Mouse (Mus musculus): ENCODE results near the gene Hyal3. TPM values are rescaled to one million over a fixed set of nuclear protein-coding genes. Genes with fewer than 3 reads are reported as not detected.
"Not testable (repeated sequence)": the region's sequence is repeated elsewhere in the genome, so short reads cannot be mapped to it uniquely, and the experiment has no call there.

The Hyal3 gene
- polyA plus RNA-seq, 1 experiment from 2014 or later = 0.68 TPM

DNA sequence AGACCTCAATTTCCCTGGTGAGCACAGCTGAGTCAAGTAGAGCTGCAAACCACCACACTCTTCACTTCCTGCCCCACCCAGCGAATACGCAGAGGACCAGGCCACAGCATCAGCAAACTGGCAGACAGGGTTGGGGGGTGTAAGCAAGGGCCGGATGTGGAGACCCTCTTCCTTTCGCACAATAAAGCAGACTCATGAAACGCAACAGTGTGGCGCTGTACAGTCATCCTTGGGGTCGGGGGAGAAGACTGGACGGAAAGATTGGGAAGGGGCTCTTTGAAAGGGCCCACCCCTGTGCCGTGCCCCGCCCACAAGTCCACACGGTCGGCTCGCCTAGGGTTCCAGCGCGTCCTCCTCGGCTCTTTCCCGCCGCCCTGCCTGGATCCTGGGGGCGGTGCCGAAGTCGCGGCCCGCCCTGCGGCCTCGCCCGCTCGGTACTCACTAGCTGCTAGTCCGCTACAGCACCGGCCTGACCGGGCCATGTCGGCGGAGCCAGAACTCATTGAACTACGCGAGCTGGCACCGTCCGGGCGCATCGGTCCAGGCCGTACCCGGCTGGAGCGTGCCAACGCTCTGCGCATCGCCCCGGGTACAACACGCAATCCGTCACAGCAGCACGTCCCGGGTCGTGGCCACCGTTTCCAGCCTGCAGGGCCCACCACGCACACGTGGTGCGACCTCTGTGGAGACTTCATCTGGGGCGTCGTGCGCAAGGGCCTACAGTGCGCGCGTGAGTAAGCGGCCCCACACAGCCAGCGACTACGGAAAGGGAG is 29.3 kb upstream of the Hyal3 start, which contains the start of gene Rassf1:
TSS of gene Rassf1 (plus strand) at position 439 of the 773 bp plus-strand sequence.
- H3K9ac ChIP-seq = peak within 1 kb of the TSS; percentile 63
- peaks cover 18% of the 10 kb centered on the region; the same call in 1 of the 2 replicates for H3K27me3 ChIP-seq
- H3K4me2 ChIP-seq = peak within 1 kb of the TSS; percentile 91
- 2% methylated on average over 63 of the region's 63 CpGs for WGBS
- ATAC-seq (replicated peaks; ENCODE audit: insufficient number of reproducible peaks, insufficient read depth, low FRiP score, low read depth) = peak; percentile 19
- H3K9me3 ChIP-seq (replicated peaks) = no peaks in the 10 kb centered on the region
- H3K36me3 ChIP-seq = no peaks in the 10 kb centered on the region
- peak within 1 kb of the TSS; percentile 58 for H3K27ac ChIP-seq
- peaks cover 55% of the 10 kb centered on the region for H3K4me1 ChIP-seq (replicated peaks)
- H3K4me3 ChIP-seq = peak within 1 kb of the TSS; percentile 57

DNA sequence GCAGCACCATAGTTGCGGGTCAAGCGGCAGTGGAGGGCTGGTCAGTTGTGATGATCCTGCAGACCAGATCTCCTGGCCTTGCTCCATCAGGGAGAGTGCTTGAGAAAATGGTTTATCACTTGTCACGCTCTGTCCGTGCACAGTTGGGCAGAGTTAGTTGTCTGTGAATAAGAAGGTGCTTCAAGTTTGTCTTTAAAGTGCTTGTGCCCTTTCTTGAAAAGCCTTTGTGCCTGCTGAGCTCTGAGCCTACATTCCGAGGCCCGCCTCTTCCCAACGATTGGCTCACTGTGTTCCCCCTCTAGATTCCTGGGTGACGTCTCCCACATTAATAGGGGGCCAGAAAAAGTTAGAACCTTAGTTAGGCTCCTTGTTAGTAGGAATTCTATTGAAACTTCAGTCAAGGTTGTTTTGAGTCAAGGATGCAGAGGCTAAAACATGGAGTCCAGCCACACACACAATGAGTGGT is 28.7 kb upstream of the Hyal3 start:
- Histone ChIP-seq H3K9ac (peak overlapping the region; percentile 63), H3K9me3 (replicated peaks) (no peaks in the 10 kb centered on the region), H3K4me1 (replicated peaks) (peaks cover 55% of the 10 kb centered on the region), H3K27me3 (peaks cover 18% of the 10 kb centered on the region; the same call in 1 of the 2 replicates), H3K4me3 (peak overlapping the region; percentile 57), H3K27ac (peak overlapping the region; percentile 58), H3K36me3 (no peaks in the 10 kb centered on the region; the same call in 1 of the 2 replicates), H3K4me2 (peak overlapping the region; percentile 91)
- no peak for ATAC-seq (replicated peaks; ENCODE audit: insufficient number of reproducible peaks, insufficient read depth, low FRiP score, low read depth)
- WGBS = 23% methylated on average over 8 of the region's 8 CpGs

DNA sequence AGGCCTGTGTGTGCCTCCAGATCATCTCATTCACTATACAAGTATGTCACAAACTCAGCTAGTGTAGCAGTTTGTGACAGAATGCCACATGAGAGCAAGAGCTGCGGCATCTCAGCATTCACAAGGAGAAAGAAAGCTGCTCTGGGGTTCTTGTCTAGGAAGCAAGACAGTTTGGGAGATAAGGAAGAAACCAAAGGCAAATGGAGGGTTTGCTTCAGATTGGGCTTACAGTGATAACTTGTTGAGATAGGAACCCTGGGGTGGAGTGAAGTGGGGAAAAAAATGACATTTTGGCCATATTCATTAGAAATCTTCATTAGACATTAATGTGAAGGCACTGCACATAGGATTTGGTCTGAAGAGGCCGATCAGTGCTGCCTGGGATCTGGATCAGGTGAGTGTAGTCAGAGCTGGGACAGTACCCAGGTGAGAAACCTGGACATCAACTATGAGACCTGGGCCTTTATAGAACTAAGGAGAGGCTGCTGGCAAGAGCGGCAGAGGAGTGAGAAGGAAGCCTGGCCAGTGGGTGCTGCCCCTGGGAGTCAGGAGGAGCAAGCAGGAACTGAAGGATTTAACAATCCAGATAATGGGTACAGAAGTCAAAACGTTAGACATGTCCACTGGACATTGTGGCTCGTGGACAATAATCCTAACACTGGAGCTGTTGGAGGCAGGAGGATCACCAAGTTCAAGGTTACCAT is 27.8 kb upstream of the Hyal3 start:
- H3K9ac ChIP-seq = no peak overlapping the region; the same call in 1 of the 2 replicates
- peaks cover 18% of the 10 kb centered on the region; the same call in 1 of the 2 replicates for H3K27me3 ChIP-seq
- peak overlapping the region; percentile 91 for H3K4me2 ChIP-seq
- H3K36me3 ChIP-seq = peaks cover 9% of the 10 kb centered on the region
- ATAC-seq (replicated peaks; ENCODE audit: insufficient number of reproducible peaks, insufficient read depth, low FRiP score, low read depth) = no peak
- peak overlapping the region; percentile 77; the same call in 1 of the 2 replicates for H3K4me3 ChIP-seq
- 0 out of 2 replicates have a peak overlapping the region, but pooled peaks have one; percentile 58 for H3K27ac ChIP-seq
- no peaks in the 10 kb centered on the region for H3K9me3 ChIP-seq (replicated peaks)
- 76% methylated on average over 5 of the region's 5 CpGs for WGBS
- peaks cover 52% of the 10 kb centered on the region for H3K4me1 ChIP-seq (replicated peaks)

DNA sequence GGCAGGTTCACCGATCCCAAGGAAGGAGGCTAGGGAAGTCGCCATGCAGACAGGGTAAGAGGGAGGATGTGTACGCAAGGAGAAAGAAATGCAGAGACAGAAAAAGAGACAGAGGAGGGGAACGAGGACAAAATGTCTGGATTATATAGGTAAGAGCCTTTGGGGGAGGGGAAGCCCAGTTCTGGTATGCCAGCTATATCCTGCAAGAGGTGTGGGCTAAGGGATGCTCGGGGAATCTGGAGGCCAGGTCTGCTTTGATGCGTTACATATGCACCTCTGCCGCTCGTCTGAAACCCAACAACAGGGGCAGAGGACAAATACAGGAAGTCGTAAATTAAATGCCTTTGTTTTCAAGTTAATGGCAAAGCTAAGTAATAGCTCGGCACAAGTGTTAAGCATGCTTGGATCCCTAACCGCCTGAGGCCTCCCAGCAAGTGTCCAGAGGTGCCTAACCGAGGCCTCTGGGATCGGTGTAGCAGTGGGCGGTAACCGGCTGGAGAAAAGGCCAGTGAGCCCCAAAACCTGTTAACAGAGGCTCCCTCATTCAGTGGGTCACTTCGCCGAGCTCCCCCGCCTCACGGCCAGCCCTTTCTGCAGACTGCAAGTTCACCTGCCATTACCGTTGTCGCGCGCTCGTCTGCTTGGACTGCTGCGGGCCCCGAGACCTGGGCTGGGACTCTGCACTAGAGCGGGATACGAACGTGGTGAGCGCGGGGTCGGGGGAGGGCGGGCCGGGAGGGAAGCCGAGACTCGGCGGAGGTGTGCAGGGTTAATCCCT is 26.9 kb upstream of the Hyal3 start:
- Histone ChIP-seq H3K36me3 (peaks cover 18% of the 10 kb centered on the region), H3K4me3 (peak overlapping the region; percentile 77), H3K9ac (peak overlapping the region; percentile 62), H3K27me3 (peaks cover 14% of the 10 kb centered on the region; the same call in 1 of the 2 replicates), H3K4me1 (replicated peaks) (peaks cover 52% of the 10 kb centered on the region), H3K9me3 (replicated peaks) (no peaks in the 10 kb centered on the region), H3K27ac (peak overlapping the region; percentile 77), H3K4me2 (peak overlapping the region; percentile 91)
- peak; percentile 29 for ATAC-seq (replicated peaks; ENCODE audit: insufficient number of reproducible peaks, insufficient read depth, low FRiP score, low read depth)
- WGBS = 9% methylated on average over 37 of the region's 37 CpGs

DNA sequence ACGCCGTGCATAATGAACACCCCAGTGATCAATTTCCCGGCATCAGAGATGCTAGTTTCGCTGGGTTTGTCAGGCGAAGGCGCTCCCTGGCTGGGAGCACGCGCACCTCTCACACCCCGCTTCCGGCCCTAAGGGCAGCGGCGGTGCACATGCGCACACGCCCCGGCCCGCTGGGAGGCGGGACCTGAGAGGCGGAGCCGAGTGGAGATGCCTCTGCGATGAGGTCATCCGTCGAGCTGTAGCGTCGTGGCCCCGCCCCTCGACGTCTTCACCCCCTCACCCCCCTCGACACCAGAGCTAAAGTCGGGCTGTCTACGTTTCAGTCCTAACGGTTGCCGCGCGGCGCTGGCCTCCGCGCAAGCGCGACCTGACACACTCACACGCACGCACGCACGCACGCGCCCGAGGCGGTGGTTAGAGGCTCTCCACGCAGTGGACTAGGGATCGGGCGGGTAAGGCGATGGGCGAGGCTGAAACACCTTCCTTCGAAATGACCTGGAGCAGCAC is 26.2 kb upstream of the Hyal3 start:
- peaks cover 52% of the 10 kb centered on the region for H3K4me1 ChIP-seq (replicated peaks)
- peak overlapping the region; percentile 77 for H3K4me3 ChIP-seq
- no peaks in the 10 kb centered on the region for H3K9me3 ChIP-seq (replicated peaks)
- peaks cover 12% of the 10 kb centered on the region; the same call in 1 of the 2 replicates for H3K27me3 ChIP-seq
- peak overlapping the region; percentile 96 for H3K27ac ChIP-seq
- peaks cover 24% of the 10 kb centered on the region for H3K36me3 ChIP-seq
- H3K4me2 ChIP-seq = peak overlapping the region; percentile 91
- peak; percentile 89 for ATAC-seq (replicated peaks; ENCODE audit: insufficient number of reproducible peaks, insufficient read depth, low FRiP score, low read depth)
- peak overlapping the region; percentile 86 for H3K9ac ChIP-seq
- under 1% methylated on average over 53 of the region's 53 CpGs for WGBS

DNA sequence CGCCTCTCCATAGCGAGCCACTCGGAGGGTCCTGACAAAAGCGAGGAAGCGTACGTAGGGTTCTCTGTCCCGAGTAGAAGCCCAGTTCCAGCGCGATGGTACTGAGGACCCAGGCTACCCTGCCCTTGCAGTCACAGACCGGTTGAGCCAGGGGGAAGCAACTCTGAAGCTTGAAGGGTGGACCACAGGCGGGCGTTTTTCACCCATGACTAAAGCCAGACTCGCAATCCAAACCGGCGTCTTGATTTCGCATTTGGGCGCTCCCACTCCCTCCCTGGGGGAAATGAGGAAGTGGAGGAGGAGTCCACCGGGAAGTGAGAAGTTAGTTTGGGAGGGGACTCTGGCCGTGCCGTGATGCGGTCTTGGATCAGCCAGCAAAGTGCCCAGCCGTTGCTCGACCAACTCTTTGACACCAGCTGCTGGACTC is 25.6 kb upstream of the Hyal3 start:
- peaks cover 52% of the 10 kb centered on the region for H3K4me1 ChIP-seq (replicated peaks)
- WGBS = 0% methylated on average over 23 of the region's 23 CpGs
- peak overlapping the region; percentile 96 for H3K27ac ChIP-seq
- peaks cover 31% of the 10 kb centered on the region for H3K36me3 ChIP-seq
- H3K9ac ChIP-seq = peak overlapping the region; percentile 86
- peak overlapping the region; percentile 77 for H3K4me3 ChIP-seq
- H3K9me3 ChIP-seq (replicated peaks) = no peaks in the 10 kb centered on the region
- H3K4me2 ChIP-seq = peak overlapping the region; percentile 91
- peak; percentile 3 for ATAC-seq (replicated peaks; ENCODE audit: insufficient number of reproducible peaks, insufficient read depth, low FRiP score, low read depth)
- peaks cover 8% of the 10 kb centered on the region; the same call in 1 of the 2 replicates for H3K27me3 ChIP-seq

DNA sequence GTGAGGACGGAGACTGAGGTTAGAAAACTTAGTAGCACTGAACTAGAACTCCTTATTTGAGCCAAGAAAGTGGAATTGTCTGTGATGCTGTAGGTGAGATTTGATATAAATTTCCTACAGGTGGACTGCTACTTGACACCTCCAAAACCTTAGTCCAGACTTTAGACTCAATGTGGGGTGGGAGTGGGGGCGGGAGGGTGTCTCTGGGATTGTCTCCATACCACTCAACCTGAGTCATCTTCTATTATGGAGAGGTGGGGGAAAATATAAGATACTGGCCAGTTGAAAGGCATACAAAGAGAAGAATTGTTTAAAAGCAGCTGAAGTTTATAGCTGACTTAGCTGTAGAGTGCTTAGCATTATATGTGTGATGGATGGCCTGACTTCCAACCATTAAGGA is 24.9 kb upstream of the Hyal3 start:
- 28% methylated on average over 2 of the region's 2 CpGs for WGBS
- peaks cover 51% of the 10 kb centered on the region for H3K4me1 ChIP-seq (replicated peaks)

DNA sequence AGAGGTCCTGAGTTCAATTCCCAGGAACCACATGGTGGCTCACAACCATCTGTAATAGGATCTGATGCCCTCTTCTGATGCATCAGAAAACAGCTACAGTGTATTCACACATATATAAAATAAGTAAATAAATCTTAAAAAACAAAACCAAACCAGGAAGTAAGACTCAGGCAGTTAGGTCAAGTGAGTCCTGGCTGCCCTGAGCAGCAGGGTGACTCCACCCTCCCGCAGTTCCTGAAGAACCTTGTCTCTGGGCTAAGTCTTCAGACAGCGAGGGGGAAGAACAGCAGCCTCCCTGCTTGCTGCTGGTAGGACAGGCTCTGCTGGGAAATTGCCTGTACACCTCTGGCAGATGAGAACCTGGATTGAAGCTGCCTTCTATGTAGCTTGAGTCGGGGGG is 24.3 kb upstream of the Hyal3 start:
- Histone ChIP-seq H3K36me3 (peaks cover 44% of the 10 kb centered on the region), H3K4me2 (peak overlapping the region; percentile 91), H3K4me1 (replicated peaks) (peaks cover 45% of the 10 kb centered on the region), H3K9me3 (replicated peaks) (no peaks in the 10 kb centered on the region), H3K9ac (peak overlapping the region; percentile 44), H3K27me3 (no peaks in the 10 kb centered on the region), H3K27ac (peak overlapping the region; percentile 96), H3K4me3 (peak overlapping the region; percentile 77)
- ATAC-seq (replicated peaks; ENCODE audit: insufficient number of reproducible peaks, insufficient read depth, low FRiP score, low read depth) = no peak
- WGBS = 44% methylated on average over 3 of the region's 3 CpGs

More for the DNA sequence above, 24.9 kb upstream of the Hyal3 start:
- Histone ChIP-seq H3K4me2 (peak overlapping the region; percentile 91), H3K27ac (peak overlapping the region; percentile 96), H3K9me3 (replicated peaks) (no peaks in the 10 kb centered on the region), H3K9ac (peak overlapping the region; percentile 86), H3K36me3 (peaks cover 38% of the 10 kb centered on the region), H3K27me3 (peaks cover 3% of the 10 kb centered on the region; the same call in 1 of the 2 replicates), H3K4me3 (peak overlapping the region; percentile 77)
- ATAC-seq (replicated peaks; ENCODE audit: insufficient number of reproducible peaks, insufficient read depth, low FRiP score, low read depth) = no peak

DNA sequence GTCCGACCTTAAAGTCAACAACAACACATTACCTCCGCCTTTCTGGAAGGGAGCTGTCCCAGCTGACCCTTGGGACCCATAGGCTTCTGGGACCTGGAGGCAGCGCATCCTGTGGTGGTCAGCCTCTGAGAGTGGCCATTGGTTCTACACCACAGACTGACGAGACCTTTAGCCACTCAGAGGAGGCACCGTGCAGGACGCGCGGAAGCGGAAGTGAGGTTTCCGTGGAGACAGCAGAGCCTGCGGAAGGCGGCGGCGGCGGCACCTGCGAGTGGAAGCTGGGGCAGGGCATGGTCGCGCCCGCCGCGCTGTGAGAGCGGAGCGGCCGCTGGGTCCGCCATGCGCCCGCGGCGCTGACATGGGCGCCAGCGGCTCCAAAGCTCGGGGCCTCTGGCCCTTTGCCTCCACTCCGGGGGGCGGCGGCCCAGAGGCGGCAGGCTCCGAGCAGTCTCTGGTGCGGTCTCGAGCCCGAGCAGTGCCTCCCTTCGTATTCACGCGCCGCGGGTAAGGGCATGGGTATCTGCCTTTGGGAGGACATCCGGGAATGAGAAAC is 17.5 kb upstream of the Hyal3 start, which contains the start of gene Tusc2:
TSS of gene Tusc2 (plus strand) at position 227 of the 553 bp plus-strand sequence.
- H3K27me3 ChIP-seq = no peaks in the 10 kb centered on the region
- H3K4me3 ChIP-seq = peak within 1 kb of the TSS; percentile 85
- H3K36me3 ChIP-seq = peaks cover 52% of the 10 kb centered on the region
- WGBS = under 1% methylated on average over 46 of the region's 46 CpGs
- H3K4me2 ChIP-seq = peak within 1 kb of the TSS; percentile 80
- H3K27ac ChIP-seq = peak within 1 kb of the TSS; percentile 79
- peak; percentile 93 for ATAC-seq (replicated peaks; ENCODE audit: insufficient number of reproducible peaks, insufficient read depth, low FRiP score, low read depth)
- H3K9ac ChIP-seq = peak within 1 kb of the TSS; percentile 82
- no peaks in the 10 kb centered on the region for H3K9me3 ChIP-seq (replicated peaks)
- H3K4me1 ChIP-seq (replicated peaks) = peaks cover 42% of the 10 kb centered on the region

DNA sequence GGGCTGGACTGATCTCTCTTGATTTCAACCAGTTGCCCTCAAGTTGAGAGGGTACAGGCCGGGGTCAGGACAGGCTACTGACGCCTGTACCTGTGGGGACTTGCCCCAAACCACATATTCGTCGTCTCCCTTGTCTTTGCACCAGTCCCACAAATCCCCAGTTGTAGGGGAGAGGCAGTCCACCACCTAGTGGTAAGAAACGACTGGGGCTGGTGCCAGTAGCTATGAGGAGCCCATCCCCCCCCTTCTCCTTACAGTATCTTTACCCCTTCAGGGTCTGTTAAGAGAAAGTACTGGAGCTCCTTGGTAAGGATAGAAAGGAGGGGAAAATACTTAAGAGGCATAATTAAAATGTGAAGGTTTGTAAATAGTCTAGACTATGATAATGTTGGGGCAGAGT is 15.1 kb upstream of the Hyal3 start:
- H3K4me1 ChIP-seq (replicated peaks) = peaks cover 54% of the 10 kb centered on the region
- H3K4me2 ChIP-seq = peak overlapping the region; percentile 85
- not testable (repeated sequence) for H3K9ac ChIP-seq; ATAC-seq (replicated peaks; ENCODE audit: insufficient number of reproducible peaks, insufficient read depth, low FRiP score, low read depth); H3K9me3 ChIP-seq (replicated peaks); H3K27me3 ChIP-seq
- H3K36me3 ChIP-seq = peaks cover 27% of the 10 kb centered on the region
- H3K4me3 ChIP-seq = peak overlapping the region; percentile 14; the same call in 1 of the 2 replicates
- 43% methylated on average over 5 of the region's 5 CpGs for WGBS
- H3K27ac ChIP-seq = peak overlapping the region; percentile 89

Data from heart, embryonic 15.5 days (tissue).